Mouse (Mus musculus): ENCODE results near the gene Foxc1. TPM values are rescaled to one million over a fixed set of nuclear protein-coding genes. Genes with fewer than 3 reads are reported as not detected.
A peak's percentile ranks its signal among the peaks of the same experiment; 100 is the strongest.

The Foxc1 gene
- polyA plus RNA-seq, 1 experiment = 6.3 TPM

DNA sequence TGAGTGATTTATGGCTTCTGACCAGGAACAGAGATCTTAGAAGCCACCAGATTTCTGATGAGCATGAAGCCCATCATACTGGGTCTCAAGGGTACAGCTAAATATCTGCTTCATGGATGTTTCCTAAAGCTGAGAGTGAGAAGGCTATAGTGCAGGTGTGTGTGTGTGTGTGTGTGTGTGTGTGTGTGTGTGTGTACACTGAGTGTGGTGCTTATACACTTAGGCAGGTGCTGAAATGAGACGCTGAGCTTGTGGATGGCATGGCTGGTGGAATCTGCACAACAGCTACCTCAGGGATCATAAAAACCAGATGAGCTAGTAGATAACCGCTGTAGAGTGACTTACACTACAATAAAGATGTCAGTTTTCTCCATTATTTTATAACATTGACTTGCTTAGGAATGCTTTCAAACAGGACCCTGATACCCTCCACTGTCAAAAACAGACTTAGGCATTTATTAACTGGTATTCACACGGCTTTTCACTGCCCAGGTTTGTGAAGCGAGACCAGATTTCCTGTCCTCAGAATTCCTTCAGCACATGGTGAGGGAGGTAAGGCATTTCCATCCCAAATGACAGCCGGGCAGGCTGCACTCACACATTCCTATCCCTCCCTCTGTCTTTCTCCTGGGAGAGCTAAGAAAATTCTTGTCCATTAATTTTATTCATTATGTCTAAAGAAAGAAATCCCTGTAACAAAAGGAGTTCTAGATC is 43.0 kb downstream of the Foxc1 start:
- no peak for DNase-seq (ENCODE audit: low read depth)
- no peak for TF ChIP-seq POLR2A (IDR thresholded peaks at IDR 0.05; ENCODE audit: borderline replicate concordance, extremely low read depth, insufficient read depth, insufficient read length, poor library complexity, severe bottlenecking)
- no peak for TF ChIP-seq CTCF (IDR thresholded peaks at IDR 0.05; ENCODE audit: borderline replicate concordance, extremely low read depth, insufficient read depth, insufficient read length)

DNA sequence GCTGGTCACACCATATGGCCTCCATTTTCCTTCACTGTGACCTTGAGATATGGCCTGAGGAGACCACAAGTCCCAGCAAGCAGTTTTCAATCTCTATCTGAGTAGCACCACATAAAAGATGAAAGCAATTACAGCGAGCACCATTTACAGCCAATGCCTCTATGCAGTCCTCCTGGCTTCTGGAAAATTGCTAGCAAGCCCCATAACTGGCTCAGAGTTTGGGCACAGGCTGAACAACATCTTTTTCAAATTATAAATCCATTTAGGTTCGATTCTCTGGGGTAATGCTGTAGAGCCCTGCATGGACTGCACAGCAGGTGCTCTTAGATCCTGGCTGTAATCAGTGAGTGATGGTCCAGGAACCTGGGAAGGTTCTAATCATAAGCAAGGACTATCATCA is 47.1 kb downstream of the Foxc1 start:
- DNase-seq (ENCODE audit: low read depth) = peak; percentile 5
- TF ChIP-seq CTCF (IDR thresholded peaks at IDR 0.05; ENCODE audit: borderline replicate concordance, extremely low read depth, insufficient read depth, insufficient read length) (no peak), POLR2A (IDR thresholded peaks at IDR 0.05; ENCODE audit: borderline replicate concordance, extremely low read depth, insufficient read depth, insufficient read length, poor library complexity, severe bottlenecking) (no peak)

DNA sequence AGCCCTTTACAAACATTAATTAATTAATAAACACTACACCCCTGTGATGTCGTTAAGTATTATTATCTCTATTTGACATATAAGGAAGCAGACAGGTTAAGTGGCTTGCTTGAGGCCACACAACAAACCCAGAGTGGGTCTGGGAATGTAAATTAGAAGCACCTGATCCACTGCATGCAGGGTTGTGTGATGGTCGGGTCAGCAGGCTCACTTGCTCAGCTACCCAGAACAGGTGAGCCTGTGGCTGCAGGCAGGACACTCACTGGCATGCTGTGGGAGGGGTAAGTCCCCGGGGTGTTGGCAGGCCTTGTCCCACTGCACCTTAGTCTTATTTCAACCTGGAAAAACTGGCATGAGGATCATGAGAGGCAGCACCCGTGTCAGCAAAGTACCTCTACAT is 47.6 kb downstream of the Foxc1 start:
- TF ChIP-seq POLR2A (IDR thresholded peaks at IDR 0.05; ENCODE audit: borderline replicate concordance, extremely low read depth, insufficient read depth, insufficient read length, poor library complexity, severe bottlenecking) (no peak), CTCF (IDR thresholded peaks at IDR 0.05; ENCODE audit: borderline replicate concordance, extremely low read depth, insufficient read depth, insufficient read length) (no peak)
- no peak for DNase-seq (ENCODE audit: low read depth)

DNA sequence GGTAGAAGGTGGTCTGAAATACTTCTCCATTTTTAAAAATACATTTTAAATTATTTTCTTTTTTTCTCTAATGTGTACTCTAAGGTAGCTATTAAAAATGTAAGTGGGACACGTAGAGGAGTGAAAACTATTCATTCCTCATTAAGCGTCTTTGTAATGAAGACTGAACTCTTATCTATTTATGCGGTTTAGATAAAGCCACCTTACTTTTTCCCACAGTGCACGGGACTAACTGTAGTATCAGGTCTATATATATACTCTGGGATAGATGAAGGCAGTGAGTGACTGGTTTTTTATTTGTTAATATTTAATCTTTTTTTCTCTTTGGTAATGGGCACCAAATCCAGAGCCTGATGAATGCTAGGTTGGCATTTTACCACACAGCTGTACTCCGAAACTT is 53.8 kb downstream of the Foxc1 start:
- TF ChIP-seq POLR2A (IDR thresholded peaks at IDR 0.05; ENCODE audit: borderline replicate concordance, extremely low read depth, insufficient read depth, insufficient read length, poor library complexity, severe bottlenecking) = no peak
- TF ChIP-seq CTCF (IDR thresholded peaks at IDR 0.05; ENCODE audit: borderline replicate concordance, extremely low read depth, insufficient read depth, insufficient read length) = no peak
- no peak for DNase-seq (ENCODE audit: low read depth)

Other genes with a start within 250 kb of the Foxc1 start
- 0.46 and 0.68 TPM in 2 replicates for gene A530084C06Rik, start 247.3 kb upstream of the Foxc1 start, polyA plus RNA-seq (2012; rRNA removed)
- 10.9 and 12.5 TPM in 2 replicates for gene Foxf2, start 180.8 kb upstream of the Foxc1 start, polyA plus RNA-seq (2012; rRNA removed)

Measured in brain, embryonic 14.5 days (tissue).